Mouse (Mus musculus) adrenal gland, adult (tissue): ENCODE measurements around the gene Tanc1.
A peak's percentile ranks its signal among the peaks of the same experiment; 100 is the strongest.

Experiments
- DNase-seq, 2 experiments: peaks; one replicate each; pipeline ENCODE4 v3.0.0; 2022 to 2023; ENCODE audit warnings: low spot score in 1 of 2; ENCODE audit not compliant: inconsistent age in 2 of 2

Tanc1 gene

DNA sequence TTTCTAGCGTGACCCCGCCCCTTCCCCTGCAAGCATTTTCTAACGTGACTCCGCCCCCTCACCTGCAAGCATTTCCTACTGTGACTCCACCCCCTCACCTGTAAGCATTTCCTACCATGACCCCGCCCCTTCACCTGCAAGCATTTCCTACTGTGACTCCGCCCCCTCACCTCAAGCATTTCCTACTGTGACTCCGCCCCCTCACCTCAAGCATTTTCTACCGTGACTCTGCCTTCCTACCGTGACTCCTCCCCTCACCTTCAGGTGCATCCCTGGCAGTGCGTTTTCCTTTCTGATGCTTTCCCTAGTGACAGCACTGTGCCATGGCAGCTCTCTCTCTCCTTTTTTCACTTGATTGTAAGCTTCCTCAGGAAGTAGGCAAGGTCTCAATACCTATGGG, 137.5 kb downstream of the Tanc1 start:
- no peak for DNase-seq

DNA sequence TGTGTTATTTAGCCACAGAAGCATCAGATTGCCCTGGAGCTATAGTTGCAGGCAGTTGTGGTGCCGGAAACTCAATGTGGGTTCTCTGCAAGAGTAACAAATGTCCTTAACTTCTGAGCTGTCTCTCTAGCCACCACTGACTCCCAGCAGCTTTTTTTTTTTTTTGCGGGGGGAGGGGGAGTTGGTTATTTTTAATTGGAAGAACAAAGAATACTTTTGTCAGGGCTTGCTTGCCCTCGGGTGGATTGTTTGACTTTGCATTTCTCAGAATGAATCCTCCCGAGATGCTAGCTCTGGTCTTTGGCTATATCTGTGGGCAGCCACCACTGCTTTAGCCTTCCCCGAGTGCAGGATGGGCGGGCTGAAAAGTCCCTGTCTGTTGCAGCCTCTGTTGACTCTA, 139.3 kb downstream of the Tanc1 start:
- DNase-seq, result no peak

DNA sequence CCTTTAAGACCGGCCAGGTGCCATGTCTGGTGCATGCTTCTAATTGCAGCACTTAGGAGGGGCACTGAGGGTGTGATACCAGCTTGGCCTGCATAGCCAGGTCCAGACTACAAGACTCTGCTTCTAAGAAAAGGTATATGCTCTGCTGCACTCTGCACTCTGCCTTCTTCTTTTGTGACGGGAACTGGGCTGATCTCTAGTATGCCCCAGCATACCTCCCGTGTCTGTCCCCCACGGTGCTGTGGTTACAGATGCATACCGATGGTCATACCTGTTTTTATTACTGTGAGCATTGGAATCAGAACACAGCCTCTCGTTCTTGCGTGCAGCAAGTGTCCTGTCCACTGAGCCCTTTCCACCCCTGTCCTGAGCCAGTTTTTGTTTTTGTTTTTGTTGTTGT, 140.3 kb downstream of the Tanc1 start:
- DNase-seq, result no peak

DNA sequence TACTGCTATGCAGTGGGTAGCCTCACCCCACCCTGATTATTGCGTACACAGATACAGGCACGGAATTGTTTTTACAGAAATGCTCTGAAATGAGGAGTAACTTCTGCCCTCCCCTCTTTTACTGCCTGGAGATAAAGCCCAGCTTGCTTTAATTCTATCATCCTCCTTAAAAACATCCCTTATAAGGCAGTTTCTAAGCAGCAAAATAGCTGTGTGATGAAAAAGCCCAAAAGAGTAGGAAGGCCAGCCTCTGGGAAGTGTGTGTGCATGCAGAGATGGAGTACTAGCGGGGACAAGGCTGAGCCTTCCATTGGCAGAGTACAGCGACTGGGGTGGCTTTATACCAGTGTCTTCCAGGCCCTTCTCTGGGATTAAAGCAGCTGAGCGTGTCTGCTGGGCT, 140.9 kb downstream of the Tanc1 start:
- DNase-seq, result no peak

DNA sequence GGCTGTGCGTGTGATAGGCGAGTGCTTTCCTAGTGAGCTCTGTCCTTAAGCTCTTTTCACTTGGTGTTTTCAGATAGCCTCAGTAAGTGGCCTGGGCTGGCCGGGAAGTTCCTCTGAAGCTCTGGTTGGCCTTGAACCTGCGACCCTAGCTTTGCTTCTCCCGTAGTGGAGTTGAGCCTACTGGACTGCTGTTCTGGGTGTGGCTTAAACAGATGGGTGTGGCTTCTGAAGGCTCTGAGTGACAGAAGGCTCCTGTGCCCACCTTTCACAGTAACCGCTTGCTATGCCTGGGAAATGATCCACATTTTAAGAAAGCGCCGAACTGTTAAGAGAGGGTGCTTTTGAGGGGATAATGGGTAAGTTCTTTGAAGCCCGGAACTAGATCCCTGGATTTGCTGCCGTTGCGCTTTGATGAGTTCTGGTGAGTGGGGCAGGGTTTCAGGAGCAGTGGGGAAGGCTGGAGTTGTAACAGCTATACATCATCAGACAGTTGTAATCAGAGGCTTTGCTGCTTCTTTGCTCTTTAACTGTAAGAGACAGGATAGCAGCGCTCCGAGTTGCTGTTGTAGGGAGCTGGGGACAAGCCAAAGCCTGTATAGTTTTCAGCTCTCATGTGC, 144.4 kb downstream of the Tanc1 start:
- DNase-seq, result no peak

DNA sequence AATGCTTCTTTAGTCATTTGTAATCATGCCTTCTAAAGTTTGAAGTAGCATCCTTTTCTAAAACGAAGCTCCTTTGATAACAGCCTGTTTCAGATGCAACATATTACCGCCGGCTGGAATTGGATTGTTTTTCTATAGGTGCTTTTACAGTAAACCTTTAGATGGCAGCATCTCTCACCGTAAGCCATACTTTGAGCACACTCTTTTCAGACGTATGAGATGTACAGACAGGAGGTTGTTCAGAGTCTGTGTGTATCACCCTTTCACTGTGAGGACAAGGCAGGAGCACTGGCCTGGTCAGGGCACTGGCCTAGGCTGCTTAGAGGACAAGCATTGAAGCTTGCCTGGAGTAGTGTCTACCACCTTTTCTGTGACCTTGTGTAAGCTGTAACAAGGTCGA, 145.2 kb downstream of the Tanc1 start:
- no peak for DNase-seq

DNA sequence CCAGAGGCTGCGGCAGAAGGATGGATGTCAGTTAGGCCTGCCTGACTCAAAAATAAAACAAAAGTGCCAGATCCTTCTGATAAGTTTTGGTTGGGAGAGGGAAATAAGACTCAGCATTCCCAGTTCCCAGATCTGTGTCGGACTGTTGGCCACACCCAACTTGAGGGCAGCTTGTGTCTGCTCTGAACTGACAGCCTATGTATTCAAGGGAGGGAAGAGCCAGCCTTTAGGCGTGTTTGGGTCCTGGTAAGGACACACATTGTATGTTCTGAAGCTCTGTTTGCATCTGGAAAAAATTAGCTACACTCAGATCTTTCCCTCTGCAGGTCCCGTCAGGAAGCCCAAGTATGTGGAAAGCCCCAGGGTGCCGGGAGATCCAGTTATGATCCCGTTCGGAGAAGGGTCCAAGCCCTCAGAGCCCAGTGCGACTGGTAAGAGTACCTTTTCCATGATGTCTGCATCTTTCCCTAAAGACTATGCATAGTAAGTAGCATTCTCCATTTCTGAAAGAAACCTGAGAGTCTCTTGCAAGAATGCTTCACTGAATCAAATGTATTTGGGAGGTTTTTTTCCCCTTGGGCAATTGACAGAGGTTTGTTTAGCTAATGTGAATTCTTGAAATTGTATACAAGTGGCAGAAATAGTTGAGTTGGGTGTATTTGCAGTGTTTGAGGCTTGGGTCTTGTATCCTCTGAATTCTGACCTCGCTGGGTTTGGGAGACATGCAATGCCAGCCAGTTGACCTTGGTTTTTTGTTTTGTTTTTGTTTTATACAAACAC, 146.5 kb downstream of the Tanc1 start:
- no peak for DNase-seq

DNA sequence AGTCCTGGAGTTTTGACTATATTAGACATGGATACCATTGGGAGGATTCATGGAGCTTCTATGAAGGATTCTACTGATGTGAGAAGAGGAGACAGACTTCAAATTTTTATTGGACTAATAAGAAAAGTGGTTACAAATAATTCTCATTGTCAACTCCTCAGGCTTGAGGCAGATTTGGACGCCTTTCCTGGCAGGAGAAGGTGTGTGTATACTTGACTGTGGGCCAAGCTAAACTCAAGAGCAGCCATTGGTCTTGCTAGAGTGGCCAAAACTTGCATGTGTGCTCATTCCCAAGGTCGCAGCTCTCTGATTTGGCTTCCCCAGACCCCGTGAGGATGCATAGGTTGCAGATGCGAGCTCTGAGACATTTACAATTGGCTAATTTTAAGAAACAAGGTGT, 148.9 kb downstream of the Tanc1 start:
- no peak for DNase-seq

DNA sequence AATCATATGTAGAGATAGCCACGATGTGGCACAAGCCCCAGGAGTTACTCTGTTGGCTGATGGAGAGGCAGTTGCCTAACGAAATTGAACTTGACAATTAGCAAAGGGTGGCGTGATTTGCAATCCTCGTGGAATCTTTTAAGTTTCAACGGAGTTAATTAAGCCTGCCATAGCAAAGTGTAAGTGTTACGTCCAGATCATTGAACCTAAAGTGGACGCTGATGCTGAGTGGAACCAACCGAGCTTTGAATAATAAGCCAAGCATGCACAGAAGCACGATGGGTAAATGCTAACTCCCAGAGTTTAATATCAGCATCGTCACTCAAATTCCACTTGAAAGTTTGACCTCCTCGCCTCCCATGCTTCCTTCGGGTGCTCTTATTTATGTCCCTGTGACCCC, 149.3 kb downstream of the Tanc1 start:
- no peak for DNase-seq

DNA sequence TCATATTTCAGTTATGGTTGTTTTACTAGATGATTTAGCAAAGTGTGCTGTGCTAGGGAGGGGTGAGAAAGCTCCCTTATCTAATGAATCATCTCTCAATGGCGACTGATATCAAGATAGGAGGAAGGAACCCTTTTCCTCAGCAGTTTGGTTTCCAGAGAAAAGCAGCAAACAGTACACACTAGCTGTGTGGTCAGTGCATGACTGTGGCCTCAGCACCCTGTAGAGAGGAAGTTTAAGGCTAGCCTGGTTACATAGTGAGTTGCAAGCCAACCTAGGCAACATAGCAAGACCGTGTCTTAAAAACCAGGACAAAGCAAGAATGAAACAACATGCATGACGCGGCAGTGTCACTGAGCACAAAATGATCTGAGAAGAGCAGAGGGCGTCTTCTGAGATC, 150.4 kb downstream of the Tanc1 start:
- DNase-seq, result no peak

DNA sequence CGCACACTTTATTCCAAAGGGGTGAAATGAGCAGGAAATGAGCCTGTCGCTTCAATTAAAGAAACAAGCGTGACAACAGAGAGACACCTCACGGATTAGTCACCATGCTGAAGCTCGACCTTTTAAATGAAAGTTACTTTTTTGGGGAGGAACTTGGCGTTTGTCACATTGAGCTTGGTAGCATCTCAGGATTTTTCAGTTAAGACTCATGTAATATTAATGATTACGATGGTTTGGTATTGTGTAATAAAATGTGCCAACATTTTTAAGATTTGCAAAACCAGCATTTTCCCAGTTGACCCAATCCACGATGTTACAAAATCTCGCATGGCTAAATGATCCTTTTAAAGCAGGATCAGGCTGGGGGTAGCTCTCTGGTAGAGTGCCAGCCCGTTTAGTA, 153.8 kb downstream of the Tanc1 start:
- DNase-seq, result no peak

DNA sequence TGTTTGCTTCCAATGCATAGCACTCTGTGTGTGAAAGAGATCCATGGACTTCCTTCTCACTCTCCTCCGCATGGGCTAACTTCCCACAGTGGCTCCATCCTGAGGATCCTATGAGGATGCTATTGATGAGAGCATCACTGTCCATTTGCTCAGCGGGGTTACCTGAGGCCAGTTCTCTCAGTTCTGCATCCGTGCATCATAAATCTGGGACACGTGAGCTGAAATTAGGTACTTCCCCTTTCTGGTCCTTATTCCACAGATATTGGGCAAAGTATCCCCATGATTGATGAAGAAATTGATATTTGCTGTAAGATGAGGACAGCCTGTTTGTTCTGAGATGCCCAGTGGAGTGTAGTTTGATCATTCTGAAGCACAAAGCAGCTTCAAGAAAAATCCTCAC, 156.1 kb downstream of the Tanc1 start:
- no peak for DNase-seq

DNA sequence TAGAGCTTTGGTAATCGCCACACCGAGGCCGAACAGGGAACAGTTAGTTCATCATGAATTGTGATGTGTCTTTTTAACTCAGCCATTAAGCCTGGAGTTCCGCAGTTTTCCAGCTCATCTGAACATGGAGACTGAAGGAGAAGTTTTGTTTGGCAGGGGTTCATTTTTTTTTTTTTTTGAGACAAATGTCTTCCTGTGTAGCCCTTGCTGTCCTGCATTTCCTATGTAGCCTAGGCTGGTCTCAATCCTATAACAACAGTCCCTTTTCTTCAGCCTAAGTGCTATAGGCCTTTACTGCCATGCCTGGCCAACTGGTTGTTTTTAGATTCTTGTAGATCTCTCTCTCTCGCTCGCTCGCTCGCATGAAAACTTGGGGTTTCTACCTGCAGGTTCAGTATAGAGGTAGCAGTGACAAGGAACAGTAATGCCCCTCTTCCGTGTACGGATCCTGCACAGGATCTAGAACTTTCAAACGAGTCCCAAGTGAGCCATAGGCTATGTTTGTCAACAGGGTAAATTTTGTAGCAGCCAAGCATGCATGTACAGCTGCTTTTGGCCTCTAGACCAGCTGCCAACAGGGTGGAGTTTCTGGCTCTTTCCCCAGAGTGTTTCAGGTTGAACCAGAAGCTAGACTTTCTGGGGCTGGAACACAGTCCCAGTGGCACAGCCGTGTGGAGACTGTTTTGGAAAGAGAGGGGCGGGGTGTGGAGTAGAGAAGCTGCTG, 157.0 kb downstream of the Tanc1 start:
- peak in 1 of 2 experiments; percentile 69 for DNase-seq

DNA sequence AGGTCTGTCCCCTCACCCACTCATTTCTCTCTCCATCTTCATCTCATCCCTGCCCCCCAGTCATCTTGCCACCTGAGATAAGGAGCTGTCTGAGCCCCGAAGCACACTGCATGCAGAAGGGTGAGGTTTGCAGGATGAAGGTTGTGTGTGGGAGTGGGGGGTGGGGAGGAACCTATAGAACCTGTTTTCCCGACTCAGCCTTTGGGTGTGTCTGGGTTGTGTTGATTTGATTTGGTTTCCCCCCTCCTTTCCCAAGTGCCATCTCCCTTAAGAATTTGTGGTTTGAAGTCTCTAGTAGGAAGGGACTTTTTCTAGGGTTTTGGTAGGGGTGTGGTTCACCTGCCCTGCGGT, 157.5 kb downstream of the Tanc1 start:
- DNase-seq, result no peak

DNA sequence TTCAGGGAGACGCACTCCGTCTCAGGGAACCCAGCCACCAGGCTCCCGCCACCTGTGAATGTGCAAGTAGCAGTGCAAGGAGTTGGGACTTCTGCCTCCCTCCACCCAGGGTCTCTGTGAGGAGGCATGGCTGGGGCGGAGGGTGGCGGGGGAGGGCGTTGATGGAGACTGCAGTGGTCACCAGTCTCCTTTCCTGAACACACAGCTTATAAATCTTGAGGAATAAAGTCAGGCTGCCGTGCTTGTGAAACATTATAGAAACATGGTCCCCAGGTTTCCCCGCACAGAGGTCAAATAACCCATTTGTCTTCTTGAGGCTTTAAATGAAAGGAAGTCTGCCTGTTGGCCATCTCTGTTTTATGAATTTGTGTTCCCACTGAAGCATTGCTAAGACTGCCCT, 159.9 kb downstream of the Tanc1 start:
- no peak for DNase-seq

DNA sequence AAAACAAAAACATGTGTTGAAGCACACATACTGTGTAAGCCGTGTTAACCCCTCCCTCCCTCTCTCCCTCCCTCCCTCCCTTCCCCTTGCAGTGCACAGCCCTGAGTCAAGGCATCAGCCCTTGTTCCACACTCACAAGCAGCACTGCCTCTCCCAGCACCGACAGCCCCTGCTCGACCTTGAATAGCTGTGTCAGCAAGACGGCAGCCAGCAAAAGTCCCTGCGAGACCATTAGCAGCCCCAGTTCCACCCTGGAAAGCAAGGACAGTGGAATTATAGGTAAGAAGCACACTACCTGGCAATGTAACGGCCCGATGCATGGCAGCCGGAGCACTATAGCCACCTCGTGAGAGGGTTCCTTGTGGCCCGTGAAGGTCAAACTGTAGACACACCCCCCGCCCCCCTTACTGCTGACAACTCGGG, 160.4 kb downstream of the Tanc1 start:
- DNase-seq, result peak; percentile 73 to 83

DNA sequence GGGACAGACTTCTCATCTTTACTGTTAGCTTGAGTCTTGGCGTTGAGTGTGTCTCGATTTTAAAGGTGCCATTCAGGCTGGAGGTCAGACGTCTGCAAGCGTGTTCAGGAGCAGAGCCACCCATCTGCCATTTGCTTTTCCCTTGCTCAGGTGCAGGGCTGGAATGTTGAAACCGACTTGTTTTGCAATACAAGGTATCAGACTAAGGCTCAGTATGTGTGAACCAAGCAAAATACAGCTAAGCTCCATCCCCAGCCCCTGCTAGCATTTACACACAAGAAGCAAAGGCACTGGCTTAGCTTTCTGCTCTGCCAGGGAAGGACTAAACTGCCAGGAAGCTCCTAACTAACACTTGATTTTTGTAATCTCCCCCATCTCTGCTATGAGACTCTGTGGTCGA, 162.5 kb downstream of the Tanc1 start:
- no peak for DNase-seq

DNA sequence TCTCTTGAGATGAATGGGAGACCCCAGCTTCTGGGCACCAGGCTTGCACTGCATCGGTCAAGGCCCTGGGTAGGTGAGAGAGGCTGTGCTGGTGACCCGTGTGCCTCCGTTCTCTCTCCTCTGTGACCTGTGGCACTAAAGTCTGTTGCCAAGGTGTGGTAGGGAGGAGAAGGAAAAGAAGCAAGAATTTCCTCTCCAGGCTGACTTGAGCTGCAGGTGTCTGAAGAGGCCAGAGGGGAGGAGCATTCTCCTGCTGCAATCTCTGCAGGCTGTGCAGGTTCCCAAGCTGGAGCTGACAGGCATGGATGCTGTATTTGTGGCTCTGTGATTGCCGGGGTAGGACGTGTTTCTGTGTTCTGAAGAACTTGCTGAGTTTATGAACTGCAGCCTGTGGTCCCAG, 163.3 kb downstream of the Tanc1 start:
- no peak for DNase-seq

DNA sequence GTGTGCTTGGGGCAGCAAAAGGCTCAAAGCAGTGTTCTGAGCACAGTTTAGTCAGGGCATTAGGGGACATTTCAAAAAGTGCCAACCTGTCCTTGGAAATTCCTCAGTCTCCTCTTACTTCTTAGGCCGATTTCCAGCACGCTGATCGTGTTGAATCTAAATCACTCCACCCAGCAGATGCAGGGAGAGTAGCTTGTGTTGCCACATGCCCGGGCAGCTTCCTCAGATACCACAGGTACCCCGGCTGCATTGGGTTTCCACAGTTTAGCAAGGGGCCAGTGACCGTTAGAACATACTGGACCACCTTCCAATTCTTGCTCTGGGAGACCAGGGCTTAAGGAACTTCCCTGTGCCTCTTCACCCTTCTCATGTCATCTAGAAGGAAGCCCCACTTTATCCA, 164.0 kb downstream of the Tanc1 start:
- DNase-seq, result no peak

DNA sequence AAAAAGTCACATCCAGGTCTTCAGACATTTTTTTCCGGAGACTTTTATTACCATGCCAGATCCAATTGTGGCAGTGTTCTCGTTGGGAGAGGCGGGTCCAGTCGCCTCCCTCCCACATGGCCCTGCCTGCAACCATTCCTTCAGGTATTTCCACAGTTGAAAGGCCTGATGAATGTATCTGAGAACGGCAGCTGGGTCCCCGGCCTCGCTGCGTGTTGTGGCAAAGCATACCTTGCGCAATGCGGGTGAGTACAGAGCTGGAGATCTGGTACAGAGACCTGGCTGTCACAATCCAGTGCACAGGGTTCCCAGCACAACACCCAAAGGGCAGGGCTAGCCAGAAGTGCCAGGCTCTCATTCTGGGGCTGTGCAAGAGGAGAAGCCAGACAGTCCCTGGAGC, 167.5 kb downstream of the Tanc1 start:
- peak in 1 of 2 experiments; percentile 48 for DNase-seq

DNA sequence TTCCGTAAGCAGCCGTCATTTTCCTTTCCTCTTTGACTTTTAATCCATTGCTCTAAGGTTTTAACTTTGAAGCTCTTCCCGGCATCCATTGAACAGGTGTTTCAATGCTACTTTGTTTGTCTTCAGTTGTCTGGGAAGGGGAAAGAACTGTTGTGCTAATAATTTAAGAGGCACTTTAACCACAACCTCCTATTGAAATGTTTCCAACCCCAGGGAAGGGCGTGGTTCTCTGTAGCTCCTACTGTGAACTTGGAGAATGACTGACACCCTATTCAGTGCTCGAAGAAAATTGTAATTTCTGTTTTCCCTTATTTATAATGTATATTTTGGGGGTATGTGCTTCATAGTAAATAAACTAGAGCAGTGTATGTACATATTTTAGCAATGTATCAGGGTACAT, 168.4 kb downstream of the Tanc1 start:
- no peak for DNase-seq

DNA sequence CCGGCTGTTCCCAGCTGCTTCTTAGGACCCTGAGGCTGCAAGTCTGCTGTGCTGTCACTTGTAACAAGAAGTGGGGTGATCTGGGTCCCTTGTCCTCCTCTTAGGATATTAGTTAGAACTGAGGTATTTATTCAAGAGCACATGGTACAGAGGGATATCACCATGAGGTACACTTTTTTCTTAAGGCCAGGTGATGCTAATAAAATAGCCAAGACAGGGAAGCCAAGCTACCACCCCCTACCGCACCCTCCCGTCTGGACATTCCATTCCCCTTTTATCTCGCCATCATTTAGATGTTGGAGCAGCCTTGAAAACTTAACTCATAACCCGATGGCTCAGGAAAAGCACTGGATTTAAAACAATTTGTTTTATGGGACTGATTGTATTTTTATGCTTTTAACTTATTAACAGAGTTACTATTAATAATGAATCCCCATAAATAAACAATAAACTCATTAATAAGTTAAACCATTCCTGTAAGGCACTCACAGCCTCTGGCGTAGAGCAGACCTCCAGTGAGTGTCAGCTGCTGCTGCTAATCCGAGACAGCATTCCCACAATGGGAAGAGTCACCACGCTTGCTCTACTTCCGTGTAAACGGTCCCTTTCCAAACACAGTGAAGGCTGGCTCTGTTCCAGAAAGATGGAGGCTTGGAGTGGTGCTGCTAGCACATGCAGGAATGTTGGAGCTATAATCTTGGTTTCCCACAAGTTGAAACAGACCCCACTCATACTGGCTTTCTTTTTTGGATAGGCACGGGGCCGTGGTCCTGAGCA, 171.4 kb downstream of the Tanc1 start:
- DNase-seq, result peak in 1 of 2 experiments; percentile 41
